Mouse (Mus musculus): ENCODE measurements at regions not wholly inside any gene's neighbourhood (a gene's known extent, or its start where the extent isn't known, plus 50 kb on each side); places are given as distances from the start of the nearest gene placed in this dataset.

- TF ChIP-seq POLR2A (IDR thresholded peaks at IDR 0.05; ENCODE audit: insufficient read depth, low read length), result no peak
- no peak for TF ChIP-seq EP300 (IDR thresholded peaks at IDR 0.05; ENCODE audit: insufficient read depth, low read depth, low read length)
- TF ChIP-seq CTCF (IDR thresholded peaks at IDR 0.05; ENCODE audit: low read depth, low read length), result no peak
These were observed 1268.8 kb upstream of the A1bg start for GRCm38 (mm10) chr15:62191641-62192040.
